Mouse (Mus musculus): ENCODE measurements around the gene Slc29a1. TPM values are rescaled to one million over a fixed set of nuclear protein-coding genes. Genes with fewer than 3 reads are reported as not detected.

The Slc29a1 gene
- polyA plus RNA-seq, 1 experiment = 43.6 TPM

- no peak for DNase-seq (ENCODE audit: low read depth)
- TF ChIP-seq CTCF (IDR thresholded peaks at IDR 0.05; ENCODE audit: borderline replicate concordance, extremely low read depth, insufficient read depth, insufficient read length) = no peak
These were observed 24.1 kb downstream of the Slc29a1 start for GRCm38 (mm10) chr17:45575123-45575897.

GRCm38 (mm10) chr17:45574129-45574761 lies 25.2 kb downstream of the Slc29a1 start:
- DNase-seq (ENCODE audit: low read depth) = peak; percentile 90

GRCm38 (mm10) chr17:45573780-45574123 lies 25.7 kb downstream of the Slc29a1 start:
- TF ChIP-seq POLR2A (IDR thresholded peaks at IDR 0.05; ENCODE audit: borderline replicate concordance, extremely low read depth, insufficient read depth, insufficient read length, poor library complexity, severe bottlenecking) (no peak), CTCF (IDR thresholded peaks at IDR 0.05; ENCODE audit: borderline replicate concordance, extremely low read depth, insufficient read depth, insufficient read length) (no peak)
- peak; percentile 99 for DNase-seq (ENCODE audit: low read depth)

More at GRCm38 (mm10) chr17:45574129-45574761, 25.2 kb downstream of the Slc29a1 start:
- no peak for TF ChIP-seq CTCF (IDR thresholded peaks at IDR 0.05; ENCODE audit: borderline replicate concordance, extremely low read depth, insufficient read depth, insufficient read length)
- 0 out of 2 replicates have a peak, but pooled peaks have one; percentile 23 for TF ChIP-seq POLR2A (IDR thresholded peaks at IDR 0.05; ENCODE audit: borderline replicate concordance, extremely low read depth, insufficient read depth, insufficient read length, poor library complexity, severe bottlenecking)

GRCm38 (mm10) chr17:45573087-45573779 lies 26.2 kb downstream of the Slc29a1 start, which contains the start of gene Hsp90ab1:
Gene Hsp90ab1, minus strand, starts transcription at chr17:45573271.
- peak; percentile 99 for DNase-seq (ENCODE audit: low read depth)
- TF ChIP-seq CTCF (IDR thresholded peaks at IDR 0.05; ENCODE audit: borderline replicate concordance, extremely low read depth, insufficient read depth, insufficient read length) (no peak), POLR2A (IDR thresholded peaks at IDR 0.05; ENCODE audit: borderline replicate concordance, extremely low read depth, insufficient read depth, insufficient read length, poor library complexity, severe bottlenecking) (peak; percentile 98; the same call in 1 of the 2 replicates)

- DNase-seq (ENCODE audit: low read depth) = peak; percentile 95
These were observed 27.0 kb downstream of the Slc29a1 start for GRCm38 (mm10) chr17:45572103-45573086.

GRCm38 (mm10) chr17:45569999-45570398 lies 29.4 kb downstream of the Slc29a1 start:
- DNase-seq (ENCODE audit: low read depth) = no peak
- TF ChIP-seq POLR2A (IDR thresholded peaks at IDR 0.05; ENCODE audit: borderline replicate concordance, extremely low read depth, insufficient read depth, insufficient read length, poor library complexity, severe bottlenecking) (no peak), CTCF (IDR thresholded peaks at IDR 0.05; ENCODE audit: borderline replicate concordance, extremely low read depth, insufficient read depth, insufficient read length) (no peak)

More at GRCm38 (mm10) chr17:45572103-45573086, 27.0 kb downstream of the Slc29a1 start:
- no peak for TF ChIP-seq CTCF (IDR thresholded peaks at IDR 0.05; ENCODE audit: borderline replicate concordance, extremely low read depth, insufficient read depth, insufficient read length)
- no peak; the same call in 1 of the 2 replicates for TF ChIP-seq POLR2A (IDR thresholded peaks at IDR 0.05; ENCODE audit: borderline replicate concordance, extremely low read depth, insufficient read depth, insufficient read length, poor library complexity, severe bottlenecking)

- DNase-seq (ENCODE audit: low read depth) = no peak
- no peak for TF ChIP-seq POLR2A (IDR thresholded peaks at IDR 0.05; ENCODE audit: borderline replicate concordance, extremely low read depth, insufficient read depth, insufficient read length, poor library complexity, severe bottlenecking)
- no peak for TF ChIP-seq CTCF (IDR thresholded peaks at IDR 0.05; ENCODE audit: borderline replicate concordance, extremely low read depth, insufficient read depth, insufficient read length)
These were observed 30.4 kb downstream of the Slc29a1 start for GRCm38 (mm10) chr17:45568990-45569389.

- no peak for TF ChIP-seq POLR2A (IDR thresholded peaks at IDR 0.05; ENCODE audit: borderline replicate concordance, extremely low read depth, insufficient read depth, insufficient read length, poor library complexity, severe bottlenecking)
- TF ChIP-seq CTCF (IDR thresholded peaks at IDR 0.05; ENCODE audit: borderline replicate concordance, extremely low read depth, insufficient read depth, insufficient read length) = no peak
- no peak for DNase-seq (ENCODE audit: low read depth)
These were observed 32.2 kb downstream of the Slc29a1 start for GRCm38 (mm10) chr17:45567162-45567601.

GRCm38 (mm10) chr17:45566360-45567161 lies 32.8 kb downstream of the Slc29a1 start:
- TF ChIP-seq CTCF (IDR thresholded peaks at IDR 0.05; ENCODE audit: borderline replicate concordance, extremely low read depth, insufficient read depth, insufficient read length) (no peak), POLR2A (IDR thresholded peaks at IDR 0.05; ENCODE audit: borderline replicate concordance, extremely low read depth, insufficient read depth, insufficient read length, poor library complexity, severe bottlenecking) (no peak)
- DNase-seq (ENCODE audit: low read depth) = no peak

- TF ChIP-seq POLR2A (IDR thresholded peaks at IDR 0.05; ENCODE audit: borderline replicate concordance, extremely low read depth, insufficient read depth, insufficient read length, poor library complexity, severe bottlenecking) = no peak
- TF ChIP-seq CTCF (IDR thresholded peaks at IDR 0.05; ENCODE audit: borderline replicate concordance, extremely low read depth, insufficient read depth, insufficient read length) = no peak
- no peak for DNase-seq (ENCODE audit: low read depth)
These were observed 33.4 kb downstream of the Slc29a1 start for GRCm38 (mm10) chr17:45566031-45566359.
